Mouse (Mus musculus) embryonic facial prominence, embryonic 15.5 days (tissue): ENCODE measurements around the gene Cdc42bpg. TPM values are rescaled to one million over a fixed set of nuclear protein-coding genes. Genes with fewer than 3 reads are reported as not detected.
A peak's percentile ranks its signal among the peaks of the same experiment; 100 is the strongest.

Source experiments
- ATAC-seq: fragments of 200-750 bp; cut with Nextera tagmentation; 2 replicates; pipeline ENCODE4 v1.8.0; 2017; ENCODE audit warnings: low read depth, moderate TSS enrichment; ENCODE audit not compliant: insufficient number of reproducible peaks, low FRiP score, low TSS enrichment
- H3K27ac ChIP-seq: fragments of 300-500 bp; sonication (generic); replicated peaks from 2 replicates; pipeline ENCODE4 v1.5.1; 2015; ENCODE audit warnings: mild to moderate bottlenecking, inconsistent platforms
- H3K27me3 ChIP-seq: fragments of 300-500 bp; sonication (generic); 2 replicates; pipeline ENCODE4 v1.6.1; 2015; ENCODE audit warnings: inconsistent platforms
- H3K36me3 ChIP-seq: fragments of 300-500 bp; sonication (generic); 2 replicates; pipeline ENCODE4 v1.6.1; 2015; ENCODE audit warnings: mild to moderate bottlenecking, inconsistent platforms
- H3K4me1 ChIP-seq: fragments of 300-500 bp; sonication (generic); 2 replicates; pipeline ENCODE4 v1.6.1; 2015; ENCODE audit warnings: inconsistent platforms
- H3K4me2 ChIP-seq: fragments of 300-500 bp; sonication (generic); replicated peaks from 2 replicates; pipeline ENCODE4 v1.6.1; 2015; ENCODE audit warnings: mild to moderate bottlenecking, inconsistent platforms
- H3K4me3 ChIP-seq: fragments of 300-500 bp; sonication (generic); replicated peaks from 2 replicates; pipeline ENCODE4 v1.5.1; 2015; ENCODE audit warnings: mild to moderate bottlenecking, inconsistent platforms
- H3K9ac ChIP-seq: fragments of 300-500 bp; sonication (generic); 2 replicates; pipeline ENCODE4 v1.6.1; 2015; ENCODE audit warnings: inconsistent platforms
- H3K9me3 ChIP-seq: fragments of 300-500 bp; sonication (generic); replicated peaks from 2 replicates; pipeline ENCODE4 v1.6.1; 2016; ENCODE audit warnings: inconsistent platforms
- WGBS: fragments of 180-500 bp; shearing (Covaris S2); methylation state at CpG from one replicate; pipeline ENCODE4 v1.1.7; 2015; 5-methylcytosine and 5-hydroxymethylcytosine counted together
- polyA plus RNA-seq: library from polyadenylated mRNA; unstranded; fragments of >200 nt; fragmentation: Nextera tagmentation; extraction: Ambion mirVana; gene quantifications from 2 replicates; pipeline ENCODE4 v1.2.1, GENCODE M21; 2015

Cdc42bpg gene
- polyA plus RNA-seq, 1 experiment from 2014 or later = 1.5 TPM

DNA sequence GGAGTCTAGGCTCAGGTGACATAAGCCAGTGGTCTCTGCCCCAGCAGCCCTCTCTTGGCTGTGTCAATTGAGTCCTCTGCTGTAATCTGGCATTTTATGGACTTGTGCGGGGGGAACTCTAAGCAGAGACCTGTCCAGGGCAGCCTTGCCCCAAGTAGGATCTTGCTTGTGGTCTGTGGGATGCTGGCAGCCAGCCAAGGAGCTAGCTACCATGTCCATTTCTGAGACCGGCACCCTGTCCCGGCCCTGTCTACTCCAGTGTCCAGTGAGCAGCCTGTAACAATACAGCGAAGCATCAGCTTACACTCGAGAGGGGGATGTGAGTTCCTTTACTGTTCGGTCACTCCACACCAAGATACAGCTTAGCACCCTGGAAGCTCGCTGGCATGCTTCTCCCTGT, 47.8 kb downstream of the Cdc42bpg start:
- Histone ChIP-seq H3K27me3 (no peaks in the 10 kb centered on the region), H3K4me3 (no peak overlapping the region), H3K4me2 (no peak overlapping the region), H3K36me3 (peaks cover 25% of the 10 kb centered on the region; the same call in 1 of the 2 replicates), H3K27ac (no peak overlapping the region), H3K9me3 (no peaks in the 10 kb centered on the region), H3K4me1 (peaks cover 16% of the 10 kb centered on the region), H3K9ac (no peak overlapping the region)
- no peak for ATAC-seq
- WGBS = 86% methylated on average over 7 of the region's 7 CpGs

- Histone ChIP-seq H3K9me3 (no peaks in the 10 kb centered on the region), H3K27me3 (no peaks in the 10 kb centered on the region), H3K4me1 (peaks cover 17% of the 10 kb centered on the region), H3K27ac (no peak overlapping the region), H3K4me3 (no peak overlapping the region), H3K4me2 (no peak overlapping the region), H3K9ac (no peak overlapping the region), H3K36me3 (peaks cover 11% of the 10 kb centered on the region)
- no peak for ATAC-seq
- WGBS = 95% methylated on average over 3 of the region's 3 CpGs
Observed at GRCm38 (mm10) chr19:6361291-6361690, 55.0 kb downstream of the Cdc42bpg start.

GRCm38 (mm10) chr19:6363091-6363410, 56.8 kb downstream of the Cdc42bpg start:
- peak overlapping the region; percentile 96 for H3K27ac ChIP-seq
- peaks cover 28% of the 10 kb centered on the region for H3K36me3 ChIP-seq
- no peaks in the 10 kb centered on the region for H3K9me3 ChIP-seq
- peak overlapping the region; percentile 85 for H3K4me3 ChIP-seq
- WGBS = under 1% methylated on average over 11 of the region's 11 CpGs
- H3K4me1 ChIP-seq = peaks cover 28% of the 10 kb centered on the region
- ATAC-seq = no peak
- peak overlapping the region; percentile 22; the same call in 1 of the 2 replicates for H3K9ac ChIP-seq
- no peaks in the 10 kb centered on the region for H3K27me3 ChIP-seq
- peak overlapping the region; percentile 56 for H3K4me2 ChIP-seq

GRCm38 (mm10) chr19:6363411-6364240, 57.4 kb downstream of the Cdc42bpg start, which contains the start of gene Sf1:
TSS of gene Sf1 (plus strand) at chr19:6363690.
- under 1% methylated on average over 84 of the region's 85 CpGs for WGBS
- peaks cover 33% of the 10 kb centered on the region for H3K36me3 ChIP-seq
- peak; percentile 98 for ATAC-seq

DNA sequence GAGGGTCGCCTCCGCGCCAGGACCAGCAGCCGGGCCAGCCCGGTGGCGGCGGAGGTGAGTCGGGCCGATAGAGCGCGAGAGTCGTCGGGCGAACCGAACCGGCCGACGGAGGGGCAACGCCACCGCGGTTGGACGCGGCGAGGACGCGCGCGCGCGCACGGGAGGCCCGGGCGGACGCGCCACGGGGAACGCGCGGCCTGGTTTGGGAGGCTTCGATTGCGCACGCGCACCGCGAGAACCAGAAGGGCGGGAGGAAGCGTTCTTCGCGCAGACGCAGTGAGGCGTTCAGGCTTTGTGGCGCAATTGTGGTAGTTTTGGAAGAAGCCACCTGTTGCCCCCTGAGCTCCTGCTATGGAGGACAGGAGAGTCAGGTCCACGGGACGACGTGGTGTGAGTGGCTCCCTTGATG, 58.1 kb downstream of the Cdc42bpg start:
- no peaks in the 10 kb centered on the region for H3K9me3 ChIP-seq
- 1% methylated on average over 55 of the region's 55 CpGs for WGBS

More at GRCm38 (mm10) chr19:6363411-6364240, 57.4 kb downstream of the Cdc42bpg start, which contains the start of gene Sf1:
- peaks cover 28% of the 10 kb centered on the region for H3K4me1 ChIP-seq
- no peaks in the 10 kb centered on the region for H3K27me3 ChIP-seq
- H3K4me3 ChIP-seq = peak within 1 kb of the TSS; percentile 85
- no peaks in the 10 kb centered on the region for H3K9me3 ChIP-seq
- H3K4me2 ChIP-seq = peak within 1 kb of the TSS; percentile 83
- H3K27ac ChIP-seq = peak within 1 kb of the TSS; percentile 96
- peak within 1 kb of the TSS; percentile 90 for H3K9ac ChIP-seq

GRCm38 (mm10) chr19:6364842-6365241, 58.6 kb downstream of the Cdc42bpg start:
- Histone ChIP-seq H3K9ac (peak overlapping the region; percentile 90), H3K4me3 (peak overlapping the region; percentile 85), H3K36me3 (peaks cover 43% of the 10 kb centered on the region), H3K4me2 (peak overlapping the region; percentile 83), H3K4me1 (peaks cover 28% of the 10 kb centered on the region), H3K27ac (peak overlapping the region; percentile 96; the same call in 1 of the 2 replicates), H3K27me3 (no peaks in the 10 kb centered on the region), H3K9me3 (no peaks in the 10 kb centered on the region)
- ATAC-seq = no peak
- 3% methylated on average over 2 of the region's 2 CpGs for WGBS

More for the DNA sequence above, 58.1 kb downstream of the Cdc42bpg start:
- Histone ChIP-seq H3K36me3 (peaks cover 38% of the 10 kb centered on the region), H3K4me1 (peaks cover 28% of the 10 kb centered on the region), H3K27me3 (no peaks in the 10 kb centered on the region), H3K27ac (peak overlapping the region; percentile 96), H3K4me2 (peak overlapping the region; percentile 83), H3K9ac (peak overlapping the region; percentile 90), H3K4me3 (peak overlapping the region; percentile 85)
- no peak for ATAC-seq

GRCm38 (mm10) chr19:6370175-6370574, 63.9 kb downstream of the Cdc42bpg start:
- Histone ChIP-seq H3K9me3 (no peaks in the 10 kb centered on the region), H3K4me2 (no peak overlapping the region), H3K36me3 (peaks cover 89% of the 10 kb centered on the region), H3K4me1 (peaks cover 17% of the 10 kb centered on the region), H3K27ac (no peak overlapping the region), H3K27me3 (no peaks in the 10 kb centered on the region), H3K4me3 (no peak overlapping the region), H3K9ac (no peak overlapping the region)
- 81% methylated on average over 2 of the region's 2 CpGs for WGBS
- ATAC-seq = no peak

GRCm38 (mm10) chr19:6372433-6372832, 66.2 kb downstream of the Cdc42bpg start:
- Histone ChIP-seq H3K4me3 (no peak overlapping the region), H3K9me3 (no peaks in the 10 kb centered on the region), H3K4me2 (no peak overlapping the region), H3K9ac (no peak overlapping the region), H3K36me3 (peaks cover 93% of the 10 kb centered on the region), H3K27me3 (no peaks in the 10 kb centered on the region), H3K27ac (no peak overlapping the region), H3K4me1 (0 out of 2 replicates have a peak, but pooled peaks cover under 1% of the 10 kb centered on the region)
- no peak for ATAC-seq
- WGBS = 92% methylated on average over 3 of the region's 3 CpGs

DNA sequence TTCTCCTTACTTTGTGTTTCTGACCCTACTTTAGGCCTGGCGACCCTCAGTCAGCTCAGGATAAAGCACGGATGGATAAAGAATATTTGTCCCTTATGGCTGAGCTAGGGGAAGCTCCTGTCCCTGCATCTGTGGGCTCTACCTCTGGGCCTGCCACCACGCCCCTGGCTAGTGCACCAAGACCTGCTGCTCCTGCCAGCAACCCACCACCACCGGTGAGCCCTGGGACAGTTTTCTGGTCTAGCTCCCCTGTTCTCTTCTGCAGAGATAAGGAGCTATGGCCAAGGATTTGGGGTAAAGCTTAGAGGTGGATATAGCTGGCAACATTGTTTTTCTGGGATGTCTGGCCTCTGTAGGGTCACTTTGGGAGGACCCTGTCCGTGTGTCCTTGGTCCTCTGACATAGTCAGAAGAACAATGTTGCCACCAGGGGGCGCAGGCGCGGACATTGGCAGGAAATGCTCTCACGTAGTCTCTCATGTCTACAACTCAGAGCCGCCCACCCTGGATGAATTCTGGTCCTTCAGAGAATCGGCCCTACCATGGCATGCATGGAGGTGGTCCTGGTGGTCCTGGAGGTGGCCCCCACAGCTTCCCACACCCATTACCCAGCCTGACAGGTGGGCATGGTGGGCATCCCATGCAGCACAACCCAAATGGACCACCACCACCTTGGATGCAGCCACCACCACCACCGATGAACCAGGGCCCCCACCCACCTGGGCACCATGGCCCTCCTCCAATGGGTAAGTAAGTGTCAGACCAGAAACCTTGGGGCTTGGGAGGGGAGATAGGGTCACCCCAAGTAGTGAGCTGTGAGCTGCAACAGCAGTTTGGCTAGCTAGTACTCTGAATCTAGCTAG, 67.5 kb downstream of the Cdc42bpg start:
- Histone ChIP-seq H3K4me1 (no peaks in the 10 kb centered on the region), H3K9ac (no peak overlapping the region), H3K9me3 (no peaks in the 10 kb centered on the region), H3K27ac (no peak overlapping the region), H3K27me3 (no peaks in the 10 kb centered on the region), H3K4me2 (no peak overlapping the region), H3K4me3 (no peak overlapping the region), H3K36me3 (peaks cover 94% of the 10 kb centered on the region)
- no peak for ATAC-seq
- 68% methylated on average over 12 of the region's 12 CpGs for WGBS

DNA sequence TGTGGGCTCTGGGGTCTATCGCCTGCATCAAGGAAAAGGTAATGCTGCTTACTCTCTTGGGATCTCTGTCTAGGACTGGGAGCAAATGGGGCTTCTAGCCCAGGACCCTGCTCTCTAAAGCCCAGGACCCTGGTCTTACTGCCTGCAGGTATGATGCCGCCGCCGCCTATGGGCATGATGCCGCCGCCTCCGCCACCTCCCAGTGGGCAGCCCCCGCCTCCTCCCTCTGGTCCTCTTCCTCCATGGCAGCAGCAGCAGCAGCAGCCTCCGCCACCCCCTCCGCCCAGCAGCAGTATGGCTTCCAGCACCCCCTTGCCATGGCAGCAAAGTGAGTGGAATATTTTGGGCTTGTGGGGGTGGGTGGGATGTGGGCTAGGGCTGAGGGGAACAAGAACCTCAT, 68.3 kb downstream of the Cdc42bpg start:
- ATAC-seq = no peak
- H3K4me1 ChIP-seq = no peaks in the 10 kb centered on the region
- H3K27me3 ChIP-seq = no peaks in the 10 kb centered on the region
- no peak overlapping the region for H3K4me2 ChIP-seq
- WGBS = 96% methylated on average over 10 of the region's 10 CpGs
- no peak overlapping the region for H3K9ac ChIP-seq
- no peaks in the 10 kb centered on the region for H3K9me3 ChIP-seq
- no peak overlapping the region for H3K4me3 ChIP-seq
- no peak overlapping the region for H3K27ac ChIP-seq
- peaks cover 94% of the 10 kb centered on the region for H3K36me3 ChIP-seq
